Mouse (Mus musculus): ENCODE measurements around the gene Esrp2. TPM values are rescaled to one million over a fixed set of nuclear protein-coding genes. Genes with fewer than 3 reads are reported as not detected.

The Esrp2 gene
- polyA plus RNA-seq, 1 experiment from 2014 or later, result 6.2 TPM

DNA sequence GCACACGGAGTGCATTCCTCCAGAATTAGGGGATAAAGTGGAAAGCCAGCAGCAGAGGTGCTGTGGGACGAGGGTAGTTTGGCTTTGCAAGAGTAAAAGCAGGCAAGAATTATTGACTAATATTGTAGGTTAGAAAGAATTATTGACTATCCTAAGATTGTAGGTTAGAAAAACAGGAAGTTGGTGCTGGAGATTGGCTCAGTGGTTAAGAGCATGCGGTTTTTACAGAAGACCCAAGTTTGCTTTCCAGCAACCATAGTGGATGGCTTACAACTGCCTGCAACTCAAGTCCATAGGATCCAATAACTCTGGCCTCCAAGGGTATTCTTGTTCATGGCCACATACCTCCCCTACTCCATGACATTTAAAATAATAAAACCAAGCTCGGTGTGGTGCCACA is 9.2 kb upstream of the Esrp2 start:
- no peak overlapping the region for H3K9ac ChIP-seq
- no peaks in the 10 kb centered on the region for H3K9me3 ChIP-seq (replicated peaks)
- 0 out of 2 replicates have a peak, but pooled peaks cover 3% of the 10 kb centered on the region for H3K27me3 ChIP-seq
- H3K4me1 ChIP-seq (replicated peaks), result peaks cover 16% of the 10 kb centered on the region
- H3K4me3 ChIP-seq (replicated peaks), result no peak overlapping the region
- 55% methylated on average over 4 of the region's 4 CpGs for WGBS (ENCODE audit: insufficient replicate concordance)
- H3K27ac ChIP-seq, result no peak overlapping the region
- no peak for DNase-seq
- no peak overlapping the region for H3K4me2 ChIP-seq
- no peaks in the 10 kb centered on the region for H3K36me3 ChIP-seq
- ATAC-seq (ENCODE audit: low read depth), result no peak

DNA sequence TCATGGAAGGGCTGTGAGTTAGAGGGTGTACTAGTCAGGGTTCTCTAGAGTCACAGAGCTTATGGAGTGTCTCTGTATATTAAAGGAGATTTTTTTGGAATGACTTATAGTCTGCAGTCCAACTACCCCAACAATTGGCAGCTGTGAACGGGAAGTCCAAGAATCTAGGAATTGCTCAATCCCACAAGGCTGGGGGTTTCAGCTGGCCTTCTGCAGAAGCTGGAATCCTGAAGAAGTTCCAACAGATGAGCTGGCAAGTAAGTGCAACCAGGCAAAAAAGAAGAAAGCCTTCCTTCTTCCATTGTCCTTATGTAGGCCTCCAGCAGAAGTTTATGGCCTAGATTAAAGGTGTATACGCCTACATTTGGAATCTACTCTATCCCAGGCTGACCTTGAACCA is 8.6 kb upstream of the Esrp2 start:
- H3K9me3 ChIP-seq (replicated peaks), result no peaks in the 10 kb centered on the region
- ATAC-seq (ENCODE audit: low read depth) (no peak), DNase-seq (no peak)
- H3K9ac ChIP-seq, result no peak overlapping the region
- H3K4me1 ChIP-seq (replicated peaks), result peaks cover 11% of the 10 kb centered on the region
- H3K27me3 ChIP-seq, result 0 out of 2 replicates have a peak, but pooled peaks cover 6% of the 10 kb centered on the region
- no peaks in the 10 kb centered on the region for H3K36me3 ChIP-seq
- H3K27ac ChIP-seq, result no peak overlapping the region
- 69% methylated on average over 2 of the region's 2 CpGs for WGBS (ENCODE audit: insufficient replicate concordance)
- H3K4me2 ChIP-seq, result no peak overlapping the region
- no peak overlapping the region for H3K4me3 ChIP-seq (replicated peaks)

- ATAC-seq (ENCODE audit: low read depth), result 0 out of 2 replicates have a peak, but pooled peaks have one; percentile 23
- no peak overlapping the region for H3K27ac ChIP-seq
- no peaks in the 10 kb centered on the region for H3K36me3 ChIP-seq
- H3K9me3 ChIP-seq (replicated peaks), result no peaks in the 10 kb centered on the region
- no peak overlapping the region for H3K4me3 ChIP-seq (replicated peaks)
- 11% methylated on average over 13 of the region's 13 CpGs for WGBS (ENCODE audit: insufficient replicate concordance)
- H3K4me1 ChIP-seq (replicated peaks), result peaks cover 33% of the 10 kb centered on the region
- peak; percentile 68 for DNase-seq
- H3K4me2 ChIP-seq, result no peak overlapping the region
- H3K27me3 ChIP-seq, result peaks cover 48% of the 10 kb centered on the region
- H3K9ac ChIP-seq, result no peak overlapping the region
Observed at GRCm38 (mm10) chr8:106140769-106141168, 4.0 kb upstream of the Esrp2 start.

- H3K36me3 ChIP-seq, result no peaks in the 10 kb centered on the region
- H3K27me3 ChIP-seq, result peaks cover 53% of the 10 kb centered on the region
- H3K9me3 ChIP-seq (replicated peaks), result no peaks in the 10 kb centered on the region
- H3K27ac ChIP-seq, result no peak overlapping the region
- peaks cover 36% of the 10 kb centered on the region for H3K4me1 ChIP-seq (replicated peaks)
- ATAC-seq (ENCODE audit: low read depth), result no peak
- 61% methylated on average over 5 of the region's 5 CpGs for WGBS (ENCODE audit: insufficient replicate concordance)
- no peak for DNase-seq
- H3K4me3 ChIP-seq (replicated peaks), result no peak overlapping the region
- no peak overlapping the region for H3K4me2 ChIP-seq
- no peak overlapping the region for H3K9ac ChIP-seq
Observed at GRCm38 (mm10) chr8:106140191-106140590, 3.4 kb upstream of the Esrp2 start.

DNA sequence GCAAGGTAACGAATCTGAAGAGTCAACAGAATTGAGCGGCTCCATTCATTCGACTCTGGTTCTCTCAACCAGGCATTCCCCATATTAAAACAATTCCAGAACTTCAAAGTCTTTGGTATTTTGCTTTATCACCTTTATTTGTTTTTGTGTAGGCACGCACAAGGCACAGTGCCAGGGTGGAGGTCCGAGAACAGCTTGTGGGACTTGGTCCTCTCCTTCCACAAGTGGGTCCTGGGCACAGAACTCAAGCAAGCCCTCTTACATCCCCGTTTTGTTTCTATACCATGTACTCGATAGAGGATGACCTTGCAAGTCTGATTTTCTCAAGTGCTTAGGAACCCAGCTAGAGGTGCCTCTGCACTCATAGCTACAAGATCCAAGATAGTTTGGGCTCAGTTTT is 1.8 kb upstream of the Esrp2 start:
- 20% methylated on average over 7 of the region's 7 CpGs for WGBS (ENCODE audit: insufficient replicate concordance)
- Histone ChIP-seq H3K36me3 (0 out of 2 replicates have a peak, but pooled peaks cover 2% of the 10 kb centered on the region), H3K9ac (peak overlapping the region; percentile 37; the same call in 1 of the 2 replicates), H3K4me2 (peak overlapping the region; percentile 71), H3K4me1 (replicated peaks) (peaks cover 45% of the 10 kb centered on the region), H3K4me3 (replicated peaks) (peak overlapping the region; percentile 61), H3K9me3 (replicated peaks) (no peaks in the 10 kb centered on the region), H3K27ac (peak overlapping the region; percentile 20; the same call in 1 of the 2 replicates), H3K27me3 (peaks cover 69% of the 10 kb centered on the region)
- DNase-seq (no peak), ATAC-seq (ENCODE audit: low read depth) (no peak)

- Histone ChIP-seq H3K9me3 (replicated peaks) (no peaks in the 10 kb centered on the region), H3K36me3 (peaks cover 3% of the 10 kb centered on the region), H3K9ac (peak overlapping the region; percentile 63), H3K27ac (peak overlapping the region; percentile 20; the same call in 1 of the 2 replicates), H3K27me3 (peaks cover 75% of the 10 kb centered on the region), H3K4me1 (replicated peaks) (peaks cover 45% of the 10 kb centered on the region), H3K4me3 (replicated peaks) (peak overlapping the region; percentile 61), H3K4me2 (peak overlapping the region; percentile 71)
- under 1% methylated on average over 24 of the region's 24 CpGs for WGBS (ENCODE audit: insufficient replicate concordance)
- ATAC-seq (ENCODE audit: low read depth) (0 out of 2 replicates have a peak, but pooled peaks have one; percentile 9), DNase-seq (peak; percentile 33)
Observed at GRCm38 (mm10) chr8:106137906-106138477, 1.2 kb upstream of the Esrp2 start.

DNA sequence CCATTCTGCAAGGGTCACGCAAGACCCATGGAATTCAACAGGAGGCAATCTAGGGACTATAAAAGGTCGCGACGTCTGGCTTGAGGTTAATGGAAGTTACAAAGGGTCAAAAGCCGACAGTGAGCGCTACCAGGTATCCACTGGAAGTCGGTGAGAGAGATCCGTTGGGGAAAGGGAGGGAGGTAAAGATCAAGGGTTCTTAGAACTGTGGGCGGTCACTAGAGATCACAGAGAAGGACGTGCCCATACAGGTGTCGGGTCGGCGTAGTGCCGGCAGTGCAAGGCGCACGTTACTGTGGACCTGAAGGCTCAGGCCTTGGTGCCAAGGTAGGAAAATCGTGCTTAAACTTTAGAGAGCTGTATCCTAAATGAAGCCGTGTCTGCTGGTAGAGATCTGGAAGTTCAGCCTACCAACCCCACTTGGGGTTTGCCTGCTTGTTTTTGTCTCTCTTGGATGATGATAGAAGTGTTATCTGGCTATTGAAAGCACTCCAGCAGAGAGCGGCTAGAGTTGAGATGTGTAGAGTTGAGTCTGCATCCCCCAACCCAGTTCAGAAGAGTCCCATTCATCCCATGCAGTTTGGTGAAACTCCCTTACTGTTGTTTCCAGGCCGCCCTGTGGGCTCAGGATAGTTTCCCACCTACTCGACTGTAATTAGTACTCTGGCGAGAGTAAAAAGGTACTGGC is 588 bp upstream of the Esrp2 start:
- Histone ChIP-seq H3K36me3 (peaks cover 9% of the 10 kb centered on the region), H3K27me3 (peaks cover 81% of the 10 kb centered on the region), H3K27ac (peak overlapping the region; percentile 11; the same call in 1 of the 2 replicates), H3K4me1 (replicated peaks) (peaks cover 45% of the 10 kb centered on the region), H3K9ac (peak overlapping the region; percentile 63), H3K4me3 (replicated peaks) (peak overlapping the region; percentile 61), H3K9me3 (replicated peaks) (no peaks in the 10 kb centered on the region), H3K4me2 (peak overlapping the region; percentile 71)
- ATAC-seq (ENCODE audit: low read depth) (no peak), DNase-seq (no peak)
- 6% methylated on average over 22 of the region's 22 CpGs for WGBS (ENCODE audit: insufficient replicate concordance)

- Histone ChIP-seq H3K4me3 (replicated peaks) (peak overlapping the region; percentile 61), H3K4me1 (replicated peaks) (peaks cover 55% of the 10 kb centered on the region), H3K36me3 (peaks cover 26% of the 10 kb centered on the region), H3K4me2 (peak overlapping the region; percentile 71), H3K9me3 (replicated peaks) (no peaks in the 10 kb centered on the region), H3K27me3 (peaks cover 81% of the 10 kb centered on the region), H3K9ac (peak overlapping the region; percentile 63), H3K27ac (peak overlapping the region; percentile 74)
- no peak for DNase-seq
- peak; percentile 9; the same call in 1 of the 2 replicates for ATAC-seq (ENCODE audit: low read depth)
- 6% methylated on average over 19 of the region's 19 CpGs for WGBS (ENCODE audit: insufficient replicate concordance)
Observed at GRCm38 (mm10) chr8:106135672-106136071, 1.1 kb downstream of the Esrp2 start.

DNA sequence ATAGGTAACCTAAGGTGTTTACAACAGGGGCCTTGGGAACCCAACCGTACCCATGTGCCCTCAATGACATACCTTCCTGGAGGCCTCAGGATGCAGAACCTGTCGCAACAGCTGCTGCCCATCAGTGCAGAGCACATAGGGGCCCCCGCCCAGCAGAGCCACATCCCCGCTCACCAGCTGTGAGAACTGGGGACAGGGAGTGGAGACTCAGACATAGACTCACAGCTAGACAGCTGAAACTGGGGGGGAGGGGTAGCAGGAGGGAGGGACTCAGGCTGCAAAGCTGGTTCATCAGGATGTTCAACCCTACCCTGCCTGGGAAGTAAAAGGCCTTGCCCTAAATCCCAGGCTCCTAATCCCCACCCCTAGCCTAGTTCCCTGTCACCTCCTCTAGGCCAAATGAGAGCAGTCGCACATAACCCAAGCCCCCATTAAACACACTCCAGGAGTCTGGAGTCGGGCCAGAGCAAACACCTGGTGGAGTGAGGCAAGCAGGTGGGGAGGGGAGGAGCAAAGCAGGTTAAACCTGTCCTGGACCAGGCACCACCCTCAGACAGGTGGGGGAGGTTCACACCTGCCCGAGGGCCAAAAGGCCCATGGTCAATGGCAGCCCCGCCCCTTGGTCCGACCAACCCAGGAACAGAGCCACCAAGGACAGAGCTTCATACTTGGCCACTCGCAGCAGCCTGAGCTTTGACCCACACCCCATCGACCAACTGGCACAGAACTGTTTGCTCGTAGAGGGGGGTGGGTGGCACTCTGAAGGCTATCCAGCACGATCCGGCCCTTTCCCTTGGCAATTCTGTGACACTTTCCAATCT is 1.8 kb downstream of the Esrp2 start:
- H3K27me3 ChIP-seq, result peaks cover 75% of the 10 kb centered on the region

DNA sequence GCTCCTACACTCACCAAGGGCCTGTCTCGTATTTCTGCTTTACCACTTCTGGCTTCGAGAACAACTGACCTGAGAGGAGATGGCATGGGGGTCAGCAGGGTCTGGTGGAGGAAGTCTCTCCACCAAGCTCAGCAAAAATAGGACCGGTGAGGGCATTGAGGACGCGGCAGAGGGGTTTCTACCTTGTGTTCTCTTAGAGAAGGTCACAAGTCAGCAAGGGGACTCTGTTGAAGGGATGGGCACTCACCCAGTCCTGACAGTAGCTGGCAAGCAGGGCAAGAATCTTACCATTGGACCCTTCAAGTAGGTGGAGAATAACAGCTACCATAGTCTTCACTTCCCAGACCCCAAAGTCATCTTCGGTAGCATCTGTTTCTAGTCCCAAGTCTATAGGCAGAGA is 2.8 kb downstream of the Esrp2 start:
- Histone ChIP-seq H3K9ac (no peak overlapping the region), H3K9me3 (replicated peaks) (no peaks in the 10 kb centered on the region), H3K36me3 (peaks cover 43% of the 10 kb centered on the region), H3K27ac (no peak overlapping the region), H3K4me3 (replicated peaks) (no peak overlapping the region), H3K4me2 (no peak overlapping the region), H3K4me1 (replicated peaks) (peaks cover 58% of the 10 kb centered on the region), H3K27me3 (peaks cover 65% of the 10 kb centered on the region)
- 66% methylated on average over 6 of the region's 6 CpGs for WGBS (ENCODE audit: insufficient replicate concordance)
- ATAC-seq (ENCODE audit: low read depth) (no peak), DNase-seq (no peak)

More for the DNA sequence above, 1.8 kb downstream of the Esrp2 start:
- DNase-seq (no peak), ATAC-seq (ENCODE audit: low read depth) (peak; percentile 30)
- H3K9me3 ChIP-seq (replicated peaks), result no peaks in the 10 kb centered on the region
- peaks cover 33% of the 10 kb centered on the region for H3K36me3 ChIP-seq
- peak overlapping the region; percentile 61 for H3K4me3 ChIP-seq (replicated peaks)
- peak overlapping the region; percentile 71 for H3K4me2 ChIP-seq
- WGBS (ENCODE audit: insufficient replicate concordance), result 28% methylated on average over 14 of the region's 14 CpGs
- peaks cover 58% of the 10 kb centered on the region for H3K4me1 ChIP-seq (replicated peaks)
- H3K27ac ChIP-seq, result peak overlapping the region; percentile 74
- no peak overlapping the region for H3K9ac ChIP-seq

- no peak overlapping the region for H3K27ac ChIP-seq
- peaks cover 61% of the 10 kb centered on the region for H3K27me3 ChIP-seq
- peaks cover 47% of the 10 kb centered on the region for H3K36me3 ChIP-seq
- H3K9me3 ChIP-seq (replicated peaks), result no peaks in the 10 kb centered on the region
- no peak overlapping the region for H3K4me3 ChIP-seq (replicated peaks)
- H3K9ac ChIP-seq, result no peak overlapping the region
- 72% methylated on average over 13 of the region's 13 CpGs for WGBS (ENCODE audit: insufficient replicate concordance)
- ATAC-seq (ENCODE audit: low read depth) (no peak), DNase-seq (no peak)
- no peak overlapping the region for H3K4me2 ChIP-seq
- peaks cover 57% of the 10 kb centered on the region for H3K4me1 ChIP-seq (replicated peaks)
Observed at GRCm38 (mm10) chr8:106133526-106133925, 3.2 kb downstream of the Esrp2 start.
